Mouse (Mus musculus) heart, postnatal 14 days (tissue): Measurements from ENCODE around the gene Maneal. TPM values are rescaled to one million over a fixed set of nuclear protein-coding genes. Genes with fewer than 3 reads are reported as not detected.

Experiments
- total RNA-seq, 2 experiments: library from RNA; stranded (reverse); gene quantifications; 2 replicates each; pipeline ENCODE4 v1.2.3; 2021

Maneal gene
- total RNA-seq, 2 experiments from 2014 or later: 0.10 to 0.17 TPM

Other genes with a start within 250 kb of the Maneal start
- under 1 TPM in 1 of 2 experiments, not detected in 1; 0.07 TPM for gene Pou3f1, start 205.4 kb downstream of the Maneal start, total RNA-seq
- 10 to 100 TPM; 11.6 to 12.0 TPM for gene Utp11, start 168.6 kb downstream of the Maneal start, total RNA-seq
- 10 to 100 TPM; 13.0 to 13.9 TPM for gene Fhl3, start 161.5 kb downstream of the Maneal start, total RNA-seq
- 10 to 100 TPM; 19.2 to 21.5 TPM for gene Sf3a3, start 147.4 kb downstream of the Maneal start, total RNA-seq
- gene Inpp5b, start 120.3 kb downstream of the Maneal start, total RNA-seq: 10 to 100 TPM; 12.5 to 13.6 TPM
- gene Mtf1, start 60.1 kb downstream of the Maneal start, total RNA-seq: 10 to 100 TPM; 12.8 to 15.7 TPM
- 10 to 100 TPM; 17.5 to 17.9 TPM for gene Yrdc, start 11.5 kb downstream of the Maneal start, total RNA-seq
- gene 1110065P20Rik, start 11.0 kb downstream of the Maneal start, total RNA-seq: 10 to 100 TPM; 23.9 to 24.8 TPM
- gene Epha10, start 18.7 kb upstream of the Maneal start, total RNA-seq: not detected
- 10 to 100 TPM in 1 of 2 experiments, 1 to 10 TPM in 1; 9.8 to 10.2 TPM for gene 9930104L06Rik, start 74.9 kb upstream of the Maneal start, total RNA-seq
- 1 to 10 TPM; 3.6 to 7.0 TPM for gene Cdca8, start 77.1 kb upstream of the Maneal start, total RNA-seq
- 1 to 10 TPM; 3.7 to 5.8 TPM for gene Rspo1, start 124.3 kb upstream of the Maneal start, total RNA-seq
- gene Gnl2, start 154.4 kb upstream of the Maneal start, total RNA-seq: 10 to 100 TPM; 27.1 to 29.8 TPM
- under 1 TPM in 1 of 2 experiments, not detected in 1; 0.22 TPM for gene Dnali1, start 203.5 kb upstream of the Maneal start, total RNA-seq
- 10 to 100 TPM in 1 of 2 experiments, 1 to 10 TPM in 1; 9.0 to 10.4 TPM for gene Snip1, start 204.5 kb upstream of the Maneal start, total RNA-seq
- gene Meaf6, start 223.0 kb upstream of the Maneal start, total RNA-seq: 10 to 100 TPM; 22.6 to 24.5 TPM